Mouse (Mus musculus) testis, postnatal 14 days (tissue): ENCODE data around the gene Kcnn3.

Source experiments
- DNase-seq: peaks from one replicate; pipeline ENCODE4 v3.0.0; 2021; ENCODE audit warnings: low spot score

Kcnn3 gene

GRCm38 (mm10) chr3:89565371-89565770, 45.4 kb downstream of the Kcnn3 start:
- DNase-seq = no peak

DNA sequence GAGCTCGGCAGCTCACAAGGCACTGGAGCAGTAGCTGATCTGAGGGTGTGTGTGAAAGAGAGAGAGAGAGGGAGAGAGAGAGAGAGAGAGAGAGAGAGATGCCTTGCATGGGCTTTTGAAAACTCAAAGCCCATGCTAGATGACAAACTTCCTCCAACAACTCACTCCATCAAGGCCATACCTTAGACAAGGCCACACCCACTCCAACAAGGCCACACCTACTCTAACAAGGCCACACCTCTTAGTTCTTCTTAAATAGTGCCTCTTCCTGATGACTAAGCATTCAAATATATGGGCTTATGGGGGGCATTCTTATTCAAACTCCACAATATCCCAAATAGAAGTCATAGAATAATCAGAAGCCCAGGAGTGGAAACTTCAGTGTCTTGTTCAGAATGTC, 49.1 kb downstream of the Kcnn3 start:
- DNase-seq = no peak

DNA sequence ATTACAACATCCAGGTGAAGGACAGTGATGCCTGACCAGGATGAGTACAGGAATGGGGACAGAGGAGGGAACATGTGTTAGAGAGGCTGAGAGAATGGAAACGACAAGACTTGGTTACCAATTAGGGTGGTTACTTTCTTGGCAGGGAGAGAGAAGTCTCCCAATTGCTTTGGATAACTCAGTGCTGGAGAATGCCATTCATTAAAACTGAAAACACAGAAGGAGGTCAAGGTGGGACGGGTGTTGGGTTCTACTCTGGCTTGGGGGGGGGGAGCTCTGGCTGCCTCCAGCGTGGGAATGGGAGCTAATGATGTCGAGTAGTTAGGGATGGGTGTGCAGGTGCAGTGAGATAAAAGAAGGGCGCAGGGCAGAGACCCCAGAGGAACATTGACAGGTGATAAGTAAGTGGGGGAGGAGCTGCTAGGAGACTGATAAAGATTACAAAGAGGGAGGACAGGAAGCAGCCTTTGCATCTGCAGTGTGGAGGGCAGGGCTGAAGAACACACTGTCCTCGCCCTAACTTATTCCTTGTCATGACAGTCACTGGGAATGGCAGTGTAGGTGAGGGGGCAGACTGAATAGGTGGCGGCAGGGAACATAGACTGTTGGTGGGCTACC, 49.9 kb downstream of the Kcnn3 start:
- no peak for DNase-seq

DNA sequence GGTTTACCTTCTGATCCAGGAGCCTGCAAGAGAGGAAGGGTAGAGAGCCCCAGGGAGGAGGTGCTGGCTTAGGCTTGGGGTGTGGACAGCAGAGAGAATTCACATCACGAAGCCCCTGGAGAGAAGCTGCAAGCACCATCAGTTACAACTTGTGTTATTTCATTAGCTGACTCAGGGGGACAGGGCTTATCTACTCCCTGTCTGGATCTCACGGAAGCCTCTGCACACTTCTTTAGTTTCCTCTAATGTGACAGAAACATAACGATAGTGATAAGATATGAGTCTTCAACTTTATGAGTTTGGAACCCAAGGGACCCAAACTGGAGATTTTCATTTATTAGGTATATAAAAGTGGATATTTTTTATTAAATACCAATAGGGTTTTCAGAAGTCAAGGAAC, 50.4 kb downstream of the Kcnn3 start:
- no peak for DNase-seq

DNA sequence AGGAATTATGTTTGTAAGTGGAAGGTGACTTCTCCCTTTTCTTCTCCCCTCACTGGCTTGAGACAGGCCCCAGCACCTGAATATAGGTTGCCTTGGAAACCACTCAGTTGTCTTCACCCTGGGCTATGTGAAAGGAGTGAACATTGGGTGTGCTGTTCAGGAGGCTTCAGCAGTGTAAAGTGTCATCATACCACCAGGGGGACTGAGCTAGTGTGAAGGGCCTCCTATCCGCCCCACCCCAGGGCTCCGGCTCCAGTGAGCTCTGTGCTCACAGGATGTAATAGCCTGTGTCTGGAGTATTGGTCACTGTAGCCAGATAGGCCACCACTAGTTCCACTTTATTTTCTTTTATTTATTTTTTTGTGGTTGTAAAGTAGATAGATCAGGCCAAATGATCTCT, 54.3 kb downstream of the Kcnn3 start:
- DNase-seq = no peak

DNA sequence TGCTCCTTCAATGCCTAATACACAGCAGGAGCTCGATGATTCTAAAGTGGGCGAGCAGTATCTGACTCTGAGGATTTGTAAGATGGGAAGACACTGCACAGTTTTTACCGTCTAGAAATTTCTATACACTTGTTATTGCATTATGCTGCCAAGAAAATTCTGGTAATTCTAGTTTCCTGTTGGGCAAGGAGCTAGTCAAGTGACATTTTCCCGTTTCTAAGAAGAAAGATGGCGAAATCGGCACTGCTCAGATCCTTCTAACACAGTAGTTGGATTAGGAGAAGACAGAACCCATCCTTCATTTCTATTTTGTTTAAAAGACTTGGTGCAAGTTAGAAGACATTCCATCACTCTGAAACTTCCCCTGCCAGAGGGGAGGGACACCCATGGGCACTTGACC, 56.4 kb downstream of the Kcnn3 start:
- DNase-seq = no peak

DNA sequence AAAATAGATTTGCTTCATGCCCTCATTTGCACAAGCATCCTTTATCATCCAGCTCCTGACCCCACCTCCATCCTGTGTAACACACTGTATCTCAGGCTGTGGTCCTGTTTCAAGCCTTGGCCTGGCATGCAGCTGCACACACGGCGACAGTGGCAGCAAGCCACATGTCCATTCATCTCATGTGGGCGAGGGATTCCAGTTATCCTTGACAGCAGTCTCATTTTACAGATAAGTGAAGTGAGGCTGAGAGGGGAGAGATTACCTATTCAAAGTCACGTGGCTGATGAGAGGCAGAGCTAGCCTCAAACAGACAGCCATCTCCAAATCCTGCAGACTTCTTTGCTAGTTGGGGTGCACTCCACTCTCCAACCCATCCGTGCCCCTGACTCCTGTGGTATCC, 57.2 kb downstream of the Kcnn3 start:
- no peak for DNase-seq

DNA sequence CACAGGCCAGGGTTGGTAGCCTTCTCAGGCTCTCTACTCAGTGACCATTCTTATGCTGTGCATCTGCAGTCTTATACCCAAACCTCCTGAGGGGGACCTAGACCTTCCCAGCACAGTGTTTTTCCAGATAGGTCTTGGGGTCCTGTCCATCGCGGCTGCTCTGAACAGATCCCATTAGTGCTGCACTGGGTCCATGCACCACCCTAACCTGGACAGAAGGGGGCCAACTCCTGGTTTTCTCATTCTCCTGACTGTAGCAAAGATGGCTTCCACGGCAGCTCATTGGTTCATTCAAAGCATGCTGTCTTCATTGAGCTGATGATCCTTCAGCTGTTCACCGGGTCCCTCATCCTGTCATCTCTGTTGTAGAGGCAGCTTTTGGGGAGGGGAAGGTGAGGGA, 58.1 kb downstream of the Kcnn3 start:
- DNase-seq = no peak

GRCm38 (mm10) chr3:89578803-89579202, 58.8 kb downstream of the Kcnn3 start:
- DNase-seq = no peak

DNA sequence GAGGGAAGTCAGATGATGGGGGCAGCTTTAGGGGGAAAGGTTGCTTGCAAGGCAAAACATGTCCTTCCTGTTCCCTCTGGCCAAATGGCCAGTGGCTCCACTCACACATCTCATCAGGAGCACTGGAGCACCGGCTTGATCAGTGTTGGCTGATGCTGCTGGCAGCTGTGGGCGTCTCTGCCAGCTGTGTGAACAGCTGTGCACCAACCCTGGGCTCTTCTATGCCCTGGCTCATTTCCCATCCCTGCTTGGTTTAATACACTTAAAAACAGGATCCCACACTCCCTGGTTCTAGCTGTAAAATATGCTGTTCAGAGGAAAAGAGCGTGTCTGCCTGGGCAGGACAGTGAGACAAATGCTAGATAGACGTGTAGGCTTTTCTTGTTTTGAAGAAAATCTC, 64.3 kb downstream of the Kcnn3 start:
- DNase-seq = no peak

GRCm38 (mm10) chr3:89588436-89588835, 68.5 kb downstream of the Kcnn3 start:
- no peak for DNase-seq

DNA sequence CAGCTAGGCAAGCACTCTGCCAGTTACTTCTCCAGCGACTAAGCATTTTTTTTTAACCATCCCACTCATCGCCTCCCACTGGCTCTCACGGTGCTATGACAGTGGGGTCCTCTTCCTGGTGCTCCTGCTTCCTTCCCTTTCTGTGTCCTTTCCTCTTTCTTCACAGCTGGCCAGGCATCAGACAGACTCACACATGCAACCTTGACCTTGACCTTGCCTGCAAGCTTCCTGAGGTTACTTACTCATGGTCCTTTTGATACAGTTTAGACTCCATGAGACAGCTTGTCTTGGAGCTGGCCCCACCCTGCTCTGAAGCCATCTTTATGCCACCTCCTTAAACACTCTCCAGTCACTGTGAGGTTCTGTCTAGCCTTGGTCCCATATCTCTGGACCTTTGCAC, 69.4 kb downstream of the Kcnn3 start:
- no peak for DNase-seq

GRCm38 (mm10) chr3:89590386-89590785, 70.4 kb downstream of the Kcnn3 start:
- no peak for DNase-seq

- DNase-seq = no peak
Measured at GRCm38 (mm10) chr3:89591461-89591860, 71.5 kb downstream of the Kcnn3 start.

DNA sequence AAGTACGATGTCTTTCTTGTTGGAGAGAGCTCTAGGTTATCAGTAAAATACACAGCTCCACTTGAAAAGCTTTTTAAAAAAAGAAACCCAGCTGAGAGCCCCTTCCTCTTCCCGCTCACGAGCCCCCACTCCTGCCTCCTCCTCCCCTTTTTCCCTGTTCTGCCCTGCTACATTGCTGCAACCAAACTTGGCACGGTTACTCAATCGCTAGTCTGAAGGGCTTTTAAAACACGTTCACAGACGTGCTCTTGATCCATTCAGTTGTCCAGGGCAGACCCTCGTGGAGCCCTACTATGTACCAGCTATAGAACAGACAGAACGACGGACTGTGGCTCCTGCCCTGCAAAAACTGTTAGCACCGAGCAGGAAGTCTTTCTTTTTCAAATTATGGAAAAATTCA, 72.8 kb downstream of the Kcnn3 start:
- no peak for DNase-seq

- DNase-seq = no peak
Measured at GRCm38 (mm10) chr3:89593524-89593923, 73.6 kb downstream of the Kcnn3 start.

DNA sequence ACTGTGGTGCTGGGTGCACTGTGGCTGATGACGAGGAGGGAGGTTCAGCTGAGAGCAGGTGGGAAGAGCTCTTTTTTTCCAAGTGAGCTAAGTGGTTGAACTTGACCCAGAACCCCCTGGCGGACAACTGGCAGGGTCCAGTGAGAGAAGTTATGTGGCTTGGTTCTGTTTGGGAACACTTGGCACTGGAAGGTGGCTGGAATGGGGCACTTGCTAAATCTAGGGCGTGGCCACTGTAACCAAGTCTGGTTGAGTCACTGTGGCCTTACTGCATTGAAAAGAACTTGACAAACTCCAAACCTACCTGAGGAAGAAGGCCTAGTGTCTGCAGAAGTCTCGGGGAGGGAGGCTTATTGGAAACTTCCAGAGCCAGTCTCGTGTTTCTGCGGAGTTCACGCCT, 78.4 kb downstream of the Kcnn3 start:
- DNase-seq = no peak

GRCm38 (mm10) chr3:89598967-89599366, 79.0 kb downstream of the Kcnn3 start:
- peak; percentile 69 for DNase-seq

DNA sequence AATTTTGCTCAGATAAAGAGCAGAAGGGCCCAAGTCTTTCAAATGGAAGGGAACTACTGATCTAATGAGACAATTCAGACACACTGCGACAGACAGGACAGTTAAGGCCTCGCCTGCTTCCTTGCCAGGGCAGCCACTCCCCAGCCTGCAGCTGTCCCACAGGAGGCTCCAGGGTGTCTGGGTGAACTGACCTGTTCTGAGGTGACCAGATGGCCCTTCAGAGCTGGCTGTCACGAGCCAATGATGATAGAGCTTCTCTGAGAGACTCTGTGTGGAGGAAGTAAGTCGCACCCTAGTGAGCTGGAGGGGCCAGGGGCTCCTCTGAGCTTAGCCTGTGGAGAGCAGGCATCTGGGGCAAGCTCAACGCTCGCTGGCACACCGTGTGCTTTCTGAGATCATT, 81.1 kb downstream of the Kcnn3 start:
- no peak for DNase-seq

DNA sequence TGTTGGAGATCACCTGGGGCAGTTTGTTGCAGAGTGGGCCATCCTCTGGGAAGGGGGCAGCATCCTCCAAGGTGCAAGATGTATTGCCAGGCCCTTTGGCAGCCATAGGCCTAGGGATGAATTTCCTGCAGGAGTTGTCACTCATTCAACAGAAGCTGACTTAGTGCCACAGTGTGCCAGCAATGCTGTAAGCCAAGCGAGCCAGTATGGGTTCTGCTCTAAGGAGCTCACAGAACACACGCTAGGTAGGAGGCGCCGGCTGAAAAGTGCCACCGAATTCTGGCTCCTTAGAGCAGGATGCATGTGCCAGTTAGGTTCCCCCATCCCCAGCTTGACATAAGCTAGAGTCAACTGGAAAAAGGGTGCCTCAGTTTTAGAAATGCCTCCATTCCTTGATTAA, 83.3 kb downstream of the Kcnn3 start:
- DNase-seq = no peak

DNA sequence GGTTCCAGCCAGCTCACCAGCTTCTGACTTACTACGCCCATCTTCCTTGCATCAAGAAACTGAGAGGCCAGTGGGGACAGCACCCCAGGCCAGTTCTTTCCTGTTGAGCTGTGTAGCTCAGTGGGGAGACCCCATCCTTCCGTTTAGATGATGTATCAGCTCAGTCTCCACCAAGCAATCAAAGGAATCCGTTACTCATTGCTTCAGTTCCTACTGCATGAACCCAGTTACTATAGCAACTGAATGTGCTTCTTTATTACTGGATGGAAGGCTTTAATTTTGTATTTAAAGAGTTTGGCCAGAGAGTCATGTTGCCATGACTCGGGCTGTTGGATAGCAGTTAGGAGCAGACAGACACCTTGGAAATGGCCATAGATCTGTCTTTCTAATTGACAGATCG, 85.3 kb downstream of the Kcnn3 start:
- DNase-seq = no peak

GRCm38 (mm10) chr3:89607327-89607726, 87.4 kb downstream of the Kcnn3 start:
- DNase-seq = no peak

GRCm38 (mm10) chr3:89612048-89612447, 92.1 kb downstream of the Kcnn3 start:
- DNase-seq = no peak
